Mouse (Mus musculus): Measurements from ENCODE around the gene Rapgef5. TPM values are rescaled to one million over a fixed set of nuclear protein-coding genes. Genes with fewer than 3 reads are reported as not detected.

Rapgef5 gene
- polyA plus RNA-seq, 1 experiment from 2014 or later, result 6.1 TPM

DNA sequence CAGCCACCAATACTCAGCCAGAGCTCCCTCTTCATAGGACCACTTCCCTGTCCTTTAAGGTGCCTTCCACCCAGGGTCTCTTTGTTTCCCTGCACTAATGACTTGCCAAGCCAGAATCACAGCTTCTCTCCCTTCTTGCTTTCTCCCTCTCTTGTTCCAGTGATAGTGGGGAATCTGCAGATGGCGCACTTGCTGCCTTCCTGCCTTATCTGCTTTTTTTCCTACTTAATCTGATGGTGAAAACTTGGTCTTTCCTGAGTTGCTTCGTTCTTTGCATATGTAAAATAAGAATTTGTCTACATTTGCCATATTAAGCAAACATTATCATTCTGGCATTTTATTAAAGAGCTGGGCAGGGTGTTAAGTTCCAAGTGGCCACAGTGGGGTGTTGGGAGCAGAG, 75.7 kb downstream of the Rapgef5 start:
- Histone ChIP-seq H3K9me3 (replicated peaks) (0 out of 2 replicates have a peak, but pooled peaks cover 2% of the 10 kb centered on the region), H3K4me1 (no peaks in the 10 kb centered on the region), H3K27me3 (ENCODE audit: low read depth, poor library complexity, severe bottlenecking) (no peaks in the 10 kb centered on the region), H3K4me3 (no peak overlapping the region), H3K36me3 (0 out of 2 replicates have a peak, but pooled peaks cover 4% of the 10 kb centered on the region), H3K27ac (replicated peaks) (no peak overlapping the region)
- no peak for DNase-seq (ENCODE audit: low spot score)
- 24% methylated on average over 2 of the region's 2 CpGs for WGBS

DNA sequence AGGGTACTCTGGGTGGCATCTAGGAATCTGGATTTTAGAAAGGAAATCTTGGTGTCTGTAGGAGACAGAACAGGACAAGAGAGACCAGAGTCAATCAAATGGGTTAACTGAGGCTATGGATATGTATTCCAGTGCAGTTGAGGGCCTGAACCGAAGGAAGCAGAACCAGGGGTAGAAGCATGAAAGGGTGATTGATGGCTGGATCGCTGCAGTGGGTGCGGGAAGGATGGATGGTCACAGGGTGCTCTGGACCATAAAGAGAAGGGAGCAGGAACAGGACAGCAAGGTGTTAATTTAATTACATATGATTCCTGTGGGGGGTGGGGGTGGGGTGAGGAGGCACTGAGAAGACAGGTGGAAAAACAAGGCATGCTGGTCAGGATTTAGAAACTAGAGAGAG, 76.3 kb downstream of the Rapgef5 start:
- H3K4me3 ChIP-seq, result no peak overlapping the region
- 0 out of 2 replicates have a peak, but pooled peaks cover 3% of the 10 kb centered on the region for H3K9me3 ChIP-seq (replicated peaks)
- DNase-seq (ENCODE audit: low spot score), result no peak
- H3K36me3 ChIP-seq, result 0 out of 2 replicates have a peak, but pooled peaks cover 5% of the 10 kb centered on the region
- H3K27me3 ChIP-seq (ENCODE audit: low read depth, poor library complexity, severe bottlenecking), result no peaks in the 10 kb centered on the region
- WGBS, result 59% methylated on average over 3 of the region's 3 CpGs
- H3K4me1 ChIP-seq, result no peaks in the 10 kb centered on the region
- H3K27ac ChIP-seq (replicated peaks), result no peak overlapping the region

DNA sequence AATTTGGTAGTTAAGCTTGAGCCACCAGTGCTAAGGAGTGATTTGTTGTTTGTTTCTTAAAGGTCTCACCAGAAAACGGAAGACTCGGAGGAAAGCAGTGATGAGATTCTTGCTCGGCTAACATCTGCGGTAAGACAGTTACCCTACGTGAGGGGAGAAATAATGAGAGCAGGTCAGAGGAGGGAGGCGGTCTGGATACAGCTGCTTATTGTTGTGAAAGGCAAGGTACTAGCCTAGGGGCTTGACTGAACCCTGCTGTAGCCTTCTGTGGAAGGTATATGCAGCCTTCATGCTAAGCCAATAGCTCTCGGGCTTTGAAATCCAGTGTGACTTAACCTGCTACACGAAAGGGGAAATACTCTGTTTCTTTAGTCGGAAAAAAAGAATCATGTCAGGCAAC, 78.9 kb downstream of the Rapgef5 start:
- no peaks in the 10 kb centered on the region for H3K4me1 ChIP-seq
- 0 out of 2 replicates have a peak, but pooled peaks cover 3% of the 10 kb centered on the region for H3K9me3 ChIP-seq (replicated peaks)
- WGBS, result 89% methylated on average over 9 of the region's 9 CpGs
- H3K4me3 ChIP-seq, result no peak overlapping the region
- 0 out of 2 replicates have a peak, but pooled peaks cover 5% of the 10 kb centered on the region for H3K36me3 ChIP-seq
- no peak overlapping the region for H3K27ac ChIP-seq (replicated peaks)
- H3K27me3 ChIP-seq (ENCODE audit: low read depth, poor library complexity, severe bottlenecking), result no peaks in the 10 kb centered on the region
- DNase-seq (ENCODE audit: low spot score), result no peak

DNA sequence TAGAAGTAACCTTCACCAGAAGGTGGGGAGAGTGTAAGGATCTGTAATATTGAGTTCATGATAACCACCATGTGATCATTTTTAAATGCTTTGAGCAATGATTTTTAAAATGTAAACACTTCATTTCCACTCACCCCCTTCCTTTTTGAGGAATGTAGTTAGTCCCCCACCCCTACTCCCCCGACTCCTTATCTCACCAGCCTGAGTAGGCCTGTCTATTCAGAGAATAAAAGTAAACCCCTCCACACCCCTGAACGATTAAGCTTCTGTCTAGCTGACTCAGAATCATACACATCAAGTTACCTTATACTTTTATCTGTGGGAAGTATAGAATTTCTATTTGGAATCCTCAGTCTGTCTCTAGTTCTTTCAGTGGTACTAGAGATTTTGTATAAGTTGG, 81.9 kb downstream of the Rapgef5 start:
- Histone ChIP-seq H3K36me3 (0 out of 2 replicates have a peak, but pooled peaks cover 5% of the 10 kb centered on the region), H3K27ac (replicated peaks) (no peak overlapping the region), H3K9me3 (replicated peaks) (0 out of 2 replicates have a peak, but pooled peaks cover 3% of the 10 kb centered on the region), H3K4me1 (no peaks in the 10 kb centered on the region), H3K4me3 (no peak overlapping the region), H3K27me3 (ENCODE audit: low read depth, poor library complexity, severe bottlenecking) (no peaks in the 10 kb centered on the region)
- 82% methylated on average over 2 of the region's 2 CpGs for WGBS
- DNase-seq (ENCODE audit: low spot score), result no peak

DNA sequence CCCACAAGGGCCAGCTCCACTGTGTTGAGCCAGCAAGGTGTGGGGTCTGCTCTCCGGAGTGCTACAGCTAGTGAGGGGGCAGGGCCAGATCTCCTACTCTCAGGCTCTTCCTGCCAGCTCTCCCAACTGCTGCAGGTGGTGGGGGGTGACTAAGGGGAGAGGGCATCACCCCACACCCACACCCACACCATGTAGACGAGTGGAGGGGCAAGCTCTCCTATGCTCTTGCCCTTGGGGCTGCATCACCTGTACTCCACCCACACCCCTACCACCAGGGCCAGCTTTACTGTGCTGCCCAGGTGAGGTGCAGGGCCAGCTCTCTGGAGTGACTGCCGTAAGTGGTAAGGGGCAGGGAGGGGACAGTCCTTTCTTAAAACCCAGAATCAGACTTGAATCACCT, 89.7 kb downstream of the Rapgef5 start:
- DNase-seq (ENCODE audit: low spot score), result no peak
- WGBS, result 70% methylated on average over 3 of the region's 3 CpGs
- H3K36me3 ChIP-seq, result no peaks in the 10 kb centered on the region
- H3K27me3 ChIP-seq (ENCODE audit: low read depth, poor library complexity, severe bottlenecking), result no peaks in the 10 kb centered on the region
- no peak overlapping the region for H3K4me3 ChIP-seq
- H3K27ac ChIP-seq (replicated peaks), result no peak overlapping the region
- H3K9me3 ChIP-seq (replicated peaks), result no peaks in the 10 kb centered on the region
- H3K4me1 ChIP-seq, result no peaks in the 10 kb centered on the region

DNA sequence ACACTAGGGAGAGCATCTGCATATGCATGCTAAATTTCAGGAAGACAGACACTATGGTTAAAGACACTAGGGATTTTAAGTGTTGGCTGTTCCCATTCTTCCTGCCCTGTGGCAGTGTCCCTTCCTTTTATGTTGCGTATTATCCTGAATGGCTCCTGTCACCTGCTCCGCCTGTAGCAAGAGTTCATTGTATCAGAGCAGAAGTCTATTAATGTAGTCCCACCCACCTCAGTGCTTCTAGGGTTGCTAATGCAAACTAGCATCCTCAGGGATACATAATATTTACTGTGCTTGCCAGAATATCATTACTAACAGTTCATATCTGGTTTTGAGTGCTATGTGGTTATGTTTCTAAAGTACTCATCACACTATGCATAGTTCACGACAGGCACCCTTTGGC, 96.4 kb downstream of the Rapgef5 start:
- no peak for DNase-seq (ENCODE audit: low spot score)
- Histone ChIP-seq H3K4me1 (no peaks in the 10 kb centered on the region), H3K9me3 (replicated peaks) (no peaks in the 10 kb centered on the region), H3K36me3 (no peaks in the 10 kb centered on the region), H3K27me3 (ENCODE audit: low read depth, poor library complexity, severe bottlenecking) (no peaks in the 10 kb centered on the region), H3K27ac (replicated peaks) (no peak overlapping the region), H3K4me3 (no peak overlapping the region)
- WGBS, result 84% methylated on average over 3 of the region's 3 CpGs

DNA sequence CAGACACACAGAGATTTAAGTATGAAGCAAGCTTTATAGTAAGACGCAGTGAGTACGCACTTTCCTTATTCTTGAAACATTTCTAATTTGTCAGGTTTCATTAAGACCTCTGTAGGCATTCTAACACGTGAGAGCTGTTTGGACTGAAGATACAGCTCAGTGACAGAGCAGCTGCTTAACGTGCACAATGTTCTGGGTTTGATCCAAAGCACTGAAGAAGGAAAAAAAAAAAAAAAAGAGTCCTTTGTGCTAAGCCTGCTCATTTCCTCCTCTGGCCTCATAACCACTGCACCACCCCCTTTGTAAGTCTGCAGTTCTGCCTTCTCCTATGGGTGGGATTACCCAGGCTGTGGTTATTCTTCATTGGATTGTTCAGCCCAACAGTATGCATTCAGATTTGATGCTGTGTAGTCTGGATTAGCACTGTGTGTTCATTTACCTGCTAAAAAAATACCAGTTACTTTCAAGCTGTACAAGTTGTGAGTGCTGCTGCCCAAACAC, 103.3 kb downstream of the Rapgef5 start:
- Histone ChIP-seq H3K4me1 (no peaks in the 10 kb centered on the region), H3K4me3 (no peak overlapping the region), H3K9me3 (replicated peaks) (no peaks in the 10 kb centered on the region), H3K36me3 (no peaks in the 10 kb centered on the region), H3K27me3 (ENCODE audit: low read depth, poor library complexity, severe bottlenecking) (no peaks in the 10 kb centered on the region), H3K27ac (replicated peaks) (no peak overlapping the region)
- 79% methylated on average over 4 of the region's 4 CpGs for WGBS
- no peak for DNase-seq (ENCODE audit: low spot score)

DNA sequence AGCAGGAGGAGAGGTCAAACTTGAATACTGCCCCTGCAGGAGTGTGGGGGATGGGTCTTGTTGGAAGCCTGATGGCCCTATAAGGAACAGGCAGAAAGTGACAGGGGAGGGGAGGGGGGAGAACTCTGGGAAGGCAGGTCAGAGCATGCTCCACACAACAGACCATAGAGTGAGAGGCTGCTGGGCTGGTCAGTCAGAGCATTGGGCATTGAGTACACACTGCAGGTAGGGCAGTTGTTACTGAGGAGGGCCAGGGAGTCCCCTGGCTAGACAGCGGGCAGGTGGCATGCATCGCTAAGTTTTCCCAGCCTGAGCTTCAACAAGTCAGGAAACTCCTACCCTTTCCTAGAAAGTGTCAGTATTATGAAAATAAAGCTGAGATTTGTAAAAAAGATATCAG, 106.7 kb downstream of the Rapgef5 start:
- H3K4me1 ChIP-seq, result 0 out of 2 replicates have a peak, but pooled peaks cover 3% of the 10 kb centered on the region
- WGBS, result 94% methylated on average over 2 of the region's 2 CpGs

DNA sequence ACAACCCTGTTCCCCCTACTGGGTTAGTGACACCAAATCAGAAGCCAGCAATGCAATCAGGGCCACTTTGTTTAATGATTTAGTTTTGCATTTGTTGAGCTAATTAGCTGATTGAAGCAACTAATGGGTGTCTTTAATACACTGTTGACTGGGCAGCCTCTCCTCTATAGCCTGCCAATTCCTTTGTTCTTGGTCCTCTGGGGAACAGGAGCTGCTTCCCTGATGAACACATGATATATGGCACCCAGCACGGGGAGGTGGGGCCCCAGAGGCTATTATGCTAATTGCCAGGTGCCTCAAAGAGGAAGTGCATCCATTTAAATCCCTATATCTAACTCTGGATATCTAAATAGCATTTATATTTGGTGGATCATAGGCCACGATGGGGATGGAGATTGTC, 111.0 kb downstream of the Rapgef5 start:
- Histone ChIP-seq H3K4me1 (peaks cover 5% of the 10 kb centered on the region; the same call in 1 of the 2 replicates), H3K9me3 (replicated peaks) (no peaks in the 10 kb centered on the region), H3K36me3 (no peaks in the 10 kb centered on the region), H3K4me3 (no peak overlapping the region), H3K27ac (replicated peaks) (no peak overlapping the region), H3K27me3 (ENCODE audit: low read depth, poor library complexity, severe bottlenecking) (no peaks in the 10 kb centered on the region)
- 66% methylated on average over 2 of the region's 2 CpGs for WGBS
- no peak for DNase-seq (ENCODE audit: low spot score)

More for the DNA sequence above, 106.7 kb downstream of the Rapgef5 start:
- Histone ChIP-seq H3K4me3 (no peak overlapping the region), H3K27me3 (ENCODE audit: low read depth, poor library complexity, severe bottlenecking) (no peaks in the 10 kb centered on the region), H3K36me3 (no peaks in the 10 kb centered on the region), H3K9me3 (replicated peaks) (no peaks in the 10 kb centered on the region), H3K27ac (replicated peaks) (no peak overlapping the region)
- DNase-seq (ENCODE audit: low spot score), result no peak

DNA sequence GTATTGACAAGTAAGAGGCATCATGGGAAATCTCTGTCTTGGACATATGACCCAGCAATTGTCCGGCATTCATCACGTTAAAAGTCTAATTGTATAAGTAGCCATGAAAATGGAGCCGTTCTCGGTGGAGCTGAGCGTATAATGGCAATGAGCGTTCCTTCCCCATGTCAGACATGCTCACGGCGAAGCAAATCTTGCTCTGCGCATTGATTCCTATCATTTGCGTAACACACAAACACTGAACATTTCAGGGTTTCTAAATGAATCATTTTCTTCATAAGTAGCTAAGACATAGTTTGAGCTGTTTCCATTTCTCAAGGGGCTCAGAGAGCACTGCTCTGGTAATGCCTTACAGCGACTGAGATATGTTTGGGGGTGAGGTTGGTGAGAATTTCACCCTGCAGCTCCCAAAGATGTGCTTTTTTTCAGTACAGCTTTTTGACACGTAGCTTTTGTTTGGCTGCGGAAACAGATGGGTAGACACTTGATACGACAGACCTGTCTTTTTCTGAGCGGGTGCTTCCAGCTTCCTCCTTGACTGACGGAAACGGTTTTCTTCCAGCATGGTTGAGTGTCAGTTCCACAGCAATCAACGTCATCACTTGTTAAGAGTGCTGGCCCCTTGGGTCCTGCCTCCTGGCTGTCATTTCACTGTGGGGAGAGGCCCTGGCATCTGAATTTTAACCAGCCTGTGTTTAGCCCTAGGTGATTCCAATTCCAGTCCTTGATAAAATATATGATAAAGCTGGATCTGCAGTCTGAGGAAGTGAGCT, 112.2 kb downstream of the Rapgef5 start:
- Histone ChIP-seq H3K27ac (replicated peaks) (no peak overlapping the region), H3K9me3 (replicated peaks) (no peaks in the 10 kb centered on the region), H3K27me3 (ENCODE audit: low read depth, poor library complexity, severe bottlenecking) (no peaks in the 10 kb centered on the region), H3K4me1 (peaks cover 8% of the 10 kb centered on the region), H3K36me3 (no peaks in the 10 kb centered on the region), H3K4me3 (no peak overlapping the region)
- 88% methylated on average over 18 of the region's 18 CpGs for WGBS
- no peak for DNase-seq (ENCODE audit: low spot score)

DNA sequence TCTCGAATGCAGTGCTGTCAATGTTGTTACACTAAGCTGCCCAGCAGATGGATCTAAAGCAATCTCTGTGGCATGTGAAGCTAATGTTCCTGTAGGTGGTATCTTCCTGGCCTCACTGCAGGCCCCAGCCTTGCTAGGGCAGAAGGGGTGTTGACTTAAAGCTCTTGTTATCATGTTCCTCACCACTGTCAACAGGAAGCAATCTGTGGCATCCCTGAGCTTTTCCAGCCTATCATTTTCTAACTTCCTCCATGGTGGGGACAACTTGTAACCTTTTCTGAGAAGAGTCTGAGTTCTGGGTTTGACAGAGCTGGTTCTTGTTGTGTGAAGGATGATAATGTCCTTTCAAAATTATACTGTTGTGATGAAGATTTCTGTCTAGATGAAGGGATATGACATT, 115.9 kb downstream of the Rapgef5 start:
- no peak for DNase-seq (ENCODE audit: low spot score)
- Histone ChIP-seq H3K9me3 (replicated peaks) (no peaks in the 10 kb centered on the region), H3K4me3 (no peak overlapping the region), H3K4me1 (peaks cover 8% of the 10 kb centered on the region), H3K27ac (replicated peaks) (no peak overlapping the region), H3K36me3 (no peaks in the 10 kb centered on the region), H3K27me3 (ENCODE audit: low read depth, poor library complexity, severe bottlenecking) (no peaks in the 10 kb centered on the region)
- WGBS, result 76% methylated on average over 1 of the region's 1 CpGs

DNA sequence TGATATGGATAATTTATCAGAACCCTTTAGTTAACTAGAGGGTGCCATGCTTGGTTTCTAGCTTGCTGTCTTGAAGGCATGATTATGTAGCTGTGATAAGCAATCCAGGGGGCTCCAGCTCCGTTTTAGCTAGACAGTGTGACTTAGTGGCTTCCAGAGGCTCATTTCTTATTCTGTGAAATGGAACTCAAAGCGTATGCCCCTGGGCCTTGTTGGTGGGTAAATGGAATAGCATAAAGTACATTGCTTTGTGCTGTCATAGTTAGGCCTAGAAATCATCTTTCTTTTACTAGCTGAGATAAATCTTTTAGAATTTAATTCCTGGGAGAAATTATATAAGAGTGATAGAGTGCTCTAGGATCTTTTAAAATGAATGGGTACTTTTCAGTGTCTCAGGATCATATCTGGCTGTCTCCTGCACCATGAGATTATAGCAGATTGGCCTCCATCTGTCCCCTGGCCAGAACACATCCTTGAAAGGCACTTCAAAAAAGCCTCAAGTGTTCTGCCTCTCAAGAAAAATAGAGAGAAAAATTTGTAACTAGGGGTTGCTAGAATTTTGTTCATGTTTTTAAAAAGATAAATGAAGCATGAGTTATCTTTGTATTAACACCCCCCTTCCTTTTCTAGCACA, 120.0 kb downstream of the Rapgef5 start:
- Histone ChIP-seq H3K4me3 (no peak overlapping the region), H3K9me3 (replicated peaks) (no peaks in the 10 kb centered on the region), H3K36me3 (no peaks in the 10 kb centered on the region), H3K27me3 (ENCODE audit: low read depth, poor library complexity, severe bottlenecking) (no peaks in the 10 kb centered on the region), H3K27ac (replicated peaks) (no peak overlapping the region), H3K4me1 (peaks cover 3% of the 10 kb centered on the region; the same call in 1 of the 2 replicates)
- no peak for DNase-seq (ENCODE audit: low spot score)
- 87% methylated on average over 2 of the region's 2 CpGs for WGBS

DNA sequence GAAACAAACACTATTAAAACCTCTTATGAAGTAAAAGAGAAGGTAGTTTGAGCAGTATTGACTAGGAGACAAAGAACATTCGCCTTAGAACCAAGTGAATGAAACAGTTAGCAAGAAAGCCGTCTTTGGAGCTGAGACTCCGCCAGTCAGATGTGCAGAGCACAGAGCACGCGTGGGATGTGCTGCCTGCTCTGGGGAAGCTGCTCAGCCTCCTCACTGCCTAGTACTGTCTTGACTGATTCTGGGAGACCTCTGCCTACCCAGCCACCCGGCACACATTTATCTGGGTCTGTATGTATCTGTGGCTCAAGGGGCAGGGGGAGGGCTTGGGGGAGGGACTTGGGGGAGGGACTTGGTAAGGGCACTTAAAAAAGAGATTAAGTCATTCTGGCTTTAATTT, 120.7 kb downstream of the Rapgef5 start:
- Histone ChIP-seq H3K4me3 (no peak overlapping the region), H3K27ac (replicated peaks) (0 out of 2 replicates have a peak overlapping the region, but pooled peaks have one; percentile 6), H3K4me1 (peaks cover 3% of the 10 kb centered on the region; the same call in 1 of the 2 replicates), H3K27me3 (ENCODE audit: low read depth, poor library complexity, severe bottlenecking) (no peaks in the 10 kb centered on the region), H3K9me3 (replicated peaks) (no peaks in the 10 kb centered on the region), H3K36me3 (no peaks in the 10 kb centered on the region)
- 79% methylated on average over 6 of the region's 6 CpGs for WGBS
- no peak for DNase-seq (ENCODE audit: low spot score)

All from midbrain, embryonic 10.5 days (tissue).